Mouse (Mus musculus): ENCODE measurements around the gene Ralgps1.

- TF ChIP-seq POLR2A (IDR thresholded peaks at IDR 0.05; ENCODE audit: low read depth, low read length) (no peak), CTCF (IDR thresholded peaks at IDR 0.05; ENCODE audit: extremely low read depth, insufficient read length, insufficient replicate concordance, low read depth, low read length) (no peak)
These were observed 51.4 kb downstream of the Ralgps1 start for GRCm38 (mm10) chr2:33319934-33320333.
